Mouse (Mus musculus): ENCODE data around the gene Gm17949.

Gm17949 gene

GRCm38 (mm10) chr17:56990115-56990746 is 21.0 kb upstream of the Gm17949 start, which contains the start of gene Clpp:
Gene Clpp (plus strand): TSS chr17:56990305.
- peak; percentile 97 for DNase-seq (ENCODE audit: low spot score)

- no peak for DNase-seq (ENCODE audit: low spot score)
These were observed 20.3 kb upstream of the Gm17949 start for GRCm38 (mm10) chr17:56990966-56991365.

- no peak for DNase-seq (ENCODE audit: low spot score)
These were observed 16.2 kb upstream of the Gm17949 start for GRCm38 (mm10) chr17:56995046-56995445.

- no peak for DNase-seq (ENCODE audit: low spot score)
These were observed 14.8 kb upstream of the Gm17949 start for GRCm38 (mm10) chr17:56996506-56996905.

- DNase-seq (ENCODE audit: low spot score): peak; percentile 96
These were observed 14.1 kb upstream of the Gm17949 start, which contains the start of gene Alkbh7 for GRCm38 (mm10) chr17:56997029-56997667. Gene Alkbh7 (plus strand): TSS chr17:56997339.

GRCm38 (mm10) chr17:56999414-56999813 is 11.9 kb upstream of the Gm17949 start:
- peak; percentile 5 for DNase-seq (ENCODE audit: low spot score)

GRCm38 (mm10) chr17:56999968-57000609 is 11.2 kb upstream of the Gm17949 start, which contains the start of gene Pspn:
Gene Pspn (minus strand): TSS chr17:57000018.
- no peak for DNase-seq (ENCODE audit: low spot score)

- no peak for DNase-seq (ENCODE audit: low spot score)
These were observed 10.0 kb upstream of the Gm17949 start for GRCm38 (mm10) chr17:57001228-57001627.

GRCm38 (mm10) chr17:57003994-57004393 is 7.3 kb upstream of the Gm17949 start:
- DNase-seq (ENCODE audit: low spot score): no peak

GRCm38 (mm10) chr17:57007137-57007905 is 3.9 kb upstream of the Gm17949 start:
- DNase-seq (ENCODE audit: low spot score): no peak

GRCm38 (mm10) chr17:57010911-57011235 is 396 bp upstream of the Gm17949 start:
- no peak for DNase-seq (ENCODE audit: low spot score)

- DNase-seq (ENCODE audit: low spot score): no peak
These were observed 1.1 kb downstream of the Gm17949 start for GRCm38 (mm10) chr17:57012245-57012795.

GRCm38 (mm10) chr17:57019693-57020092 is 8.4 kb downstream of the Gm17949 start:
- no peak for DNase-seq (ENCODE audit: low spot score)

- no peak for DNase-seq (ENCODE audit: low spot score)
These were observed 9.7 kb downstream of the Gm17949 start for GRCm38 (mm10) chr17:57020960-57021359.

GRCm38 (mm10) chr17:57027471-57027870 is 16.2 kb downstream of the Gm17949 start:
- DNase-seq (ENCODE audit: low spot score): no peak

GRCm38 (mm10) chr17:57029691-57030090 is 18.4 kb downstream of the Gm17949 start:
- no peak for DNase-seq (ENCODE audit: low spot score)

- DNase-seq (ENCODE audit: low spot score): no peak
These were observed 19.8 kb downstream of the Gm17949 start, which contains the start of gene Khsrp for GRCm38 (mm10) chr17:57030931-57031660. Gene Khsrp (minus strand): TSS chr17:57031522.

- peak; percentile 100 for DNase-seq (ENCODE audit: low spot score)
These were observed 20.6 kb downstream of the Gm17949 start for GRCm38 (mm10) chr17:57031661-57032420.

- DNase-seq (ENCODE audit: low spot score): no peak
These were observed 21.6 kb downstream of the Gm17949 start for GRCm38 (mm10) chr17:57032854-57033253.

- DNase-seq (ENCODE audit: low spot score): no peak
These were observed 27.7 kb downstream of the Gm17949 start for GRCm38 (mm10) chr17:57038978-57039377.

GRCm38 (mm10) chr17:57041554-57041953 is 30.3 kb downstream of the Gm17949 start, which contains the start of gene Slc25a41:
Gene Slc25a41 (minus strand): TSS chr17:57041654.
- DNase-seq (ENCODE audit: low spot score): no peak

Data from layer of hippocampus, adult 11-12 months (tissue).